Mouse (Mus musculus) myocyte (in vitro differentiated cells): Measurements from ENCODE around the gene Oard1.

ENCODE experiments used
- CEBPB ChIP-seq: IDR thresholded peaks from 2 replicates; pipeline ENCODE4 v1.6.1; 2011; ENCODE audit warnings: mild to moderate bottlenecking, moderate library complexity; ENCODE audit not compliant: poor library complexity, insufficient read depth, severe bottlenecking
- E2F4 ChIP-seq: IDR thresholded peaks from one replicate; pipeline ENCODE4 v1.6.1; 2011; ENCODE audit warnings: mild to moderate bottlenecking, control low read depth, moderate library complexity; ENCODE audit not compliant: insufficient read depth
- MAX ChIP-seq: IDR thresholded peaks from one replicate; pipeline ENCODE4 v1.6.1; 2011; ENCODE audit warnings: low read depth, mild to moderate bottlenecking, control low read depth
- MYOG ChIP-seq, 3 experiments: IDR thresholded peaks; one replicate each; pipeline ENCODE4 v1.6.1; 2011; ENCODE audit warnings: control low read depth in 2 of 3, low read depth in 2 of 3, mild to moderate bottlenecking in 2 of 3; ENCODE audit not compliant: insufficient read length in 2 of 3, control insufficient read depth in 1 of 3, insufficient read depth in 1 of 3
- POLR2A ChIP-seq: IDR thresholded peaks from one replicate; pipeline ENCODE4 v1.6.1; 2011; ENCODE audit warnings: low read depth, mild to moderate bottlenecking, control low read depth, moderate library complexity; ENCODE audit not compliant: insufficient read length
- POLR2AphosphoS2 ChIP-seq: IDR thresholded peaks from one replicate; pipeline ENCODE4 v1.6.1; 2011; ENCODE audit warnings: low read depth, control low read depth; ENCODE audit not compliant: insufficient read length
- REST ChIP-seq: IDR thresholded peaks from one replicate; pipeline ENCODE4 v1.6.1; 2011; ENCODE audit warnings: mild to moderate bottlenecking, control low read depth, moderate library complexity; ENCODE audit not compliant: insufficient read depth, insufficient read length
- TCF12 ChIP-seq: IDR thresholded peaks from one replicate; pipeline ENCODE4 v1.6.1; 2011; ENCODE audit warnings: mild to moderate bottlenecking, control low read depth; ENCODE audit not compliant: poor library complexity, insufficient read depth, severe bottlenecking
- TCF3 ChIP-seq: IDR thresholded peaks from one replicate; pipeline ENCODE4 v1.6.1; 2011; ENCODE audit warnings: low read depth, control low read depth; ENCODE audit not compliant: insufficient read length
- USF1 ChIP-seq: IDR thresholded peaks from one replicate; pipeline ENCODE4 v1.6.1; 2011; ENCODE audit warnings: low read depth, mild to moderate bottlenecking, control low read depth, moderate library complexity

DNA sequence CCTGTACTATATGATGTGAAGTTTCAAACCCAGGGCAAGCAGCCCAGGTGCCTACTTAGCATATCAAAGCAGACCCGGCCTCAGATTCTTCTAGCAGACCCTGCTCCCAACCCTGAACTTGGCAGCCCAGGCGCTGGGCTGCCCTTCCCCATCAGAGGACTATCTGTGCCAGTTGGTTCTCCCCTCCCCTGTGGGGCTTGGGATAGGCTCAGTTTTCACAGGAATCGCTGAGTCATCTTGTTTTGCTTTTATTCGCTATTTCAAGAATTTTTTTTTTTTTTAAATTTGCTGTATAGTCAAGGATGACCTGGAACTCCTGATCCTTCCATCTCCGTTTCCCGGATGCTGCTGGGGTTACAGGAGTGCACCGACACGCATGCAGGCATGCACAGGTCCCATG is 37.9 kb downstream of the Oard1 start:
- TF ChIP-seq TCF12 (no peak), CEBPB (no peak), POLR2A (no peak), MAX (no peak), TCF3 (no peak), POLR2AphosphoS2 (no peak), USF1 (no peak), E2F4 (no peak), MYOG (IDR thresholded peaks at IDR 0.05; ENCODE audit: control insufficient read depth in 1 of 3, insufficient read depth in 1 of 3, insufficient read length in 2 of 3, low read depth in 2 of 3) (no peak), REST (no peak)
